Mouse (Mus musculus): ENCODE measurements at regions not wholly inside any gene's neighbourhood (a gene's known extent, or its start where the extent isn't known, plus 50 kb on each side); places are given as distances from the start of the nearest gene placed in this dataset.

DNA sequence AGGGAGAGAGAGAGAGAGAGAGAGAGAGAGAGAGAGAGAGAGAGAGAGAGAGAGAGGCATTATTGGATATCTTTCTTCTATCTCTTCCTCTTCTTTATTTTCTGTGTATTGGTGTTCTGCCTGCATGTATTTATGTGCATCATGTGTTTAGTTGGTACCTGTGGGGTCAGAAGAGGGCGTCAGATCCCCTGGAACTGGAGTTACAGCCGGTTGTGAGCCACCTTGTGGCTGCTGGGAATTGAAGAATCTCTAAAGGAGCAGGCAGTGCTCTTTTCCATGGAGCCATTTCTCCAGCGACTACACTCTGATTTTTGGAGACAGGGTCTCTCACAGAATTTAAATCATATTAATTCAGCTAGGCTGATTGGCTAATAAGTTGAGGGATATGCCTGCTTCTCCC lies 72.6 kb upstream of the Casz1 start:
- no peak for TF ChIP-seq CTCF (IDR thresholded peaks at IDR 0.05; ENCODE audit: insufficient read depth, low read depth, low read length)
- TF ChIP-seq POLR2A (IDR thresholded peaks at IDR 0.05; ENCODE audit: insufficient read depth, low read depth, low read length): no peak

Data from olfactory bulb, adult 2 months (tissue).